Mouse (Mus musculus): ENCODE measurements around the gene Ccdc85a. TPM values are rescaled to one million over a fixed set of nuclear protein-coding genes. Genes with fewer than 3 reads are reported as not detected.

Ccdc85a gene
- polyA plus RNA-seq (2012) = not detected in 2 replicates

DNA sequence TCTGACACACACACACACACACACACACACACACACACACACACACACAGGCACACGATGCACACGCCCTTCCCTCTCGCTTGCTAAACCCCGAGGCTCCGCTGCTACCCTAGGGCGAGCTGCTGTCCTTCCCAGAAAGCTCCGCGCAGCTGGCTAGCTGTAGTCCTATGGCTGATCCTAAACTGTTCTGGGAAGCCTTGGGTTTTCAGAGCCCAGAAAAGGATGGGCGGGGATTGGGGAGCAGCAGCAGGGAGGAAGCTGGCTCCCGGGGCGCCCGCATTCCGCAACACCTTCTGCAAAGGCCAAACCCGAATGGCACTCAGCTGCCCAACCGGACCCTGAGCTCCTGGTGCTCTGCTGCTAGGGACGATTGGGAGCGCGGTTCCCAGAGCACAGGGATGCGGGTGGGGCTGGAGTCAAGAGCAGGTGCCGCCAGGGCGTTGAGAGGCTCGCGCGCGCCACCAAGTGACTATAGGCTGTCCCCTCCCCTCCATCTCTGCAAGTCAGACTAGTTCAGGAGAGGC lies at the start of gene Ccdc85a:
Gene Ccdc85a, minus strand, starts transcription at position 414 of the 524 bp plus-strand sequence.
- TF ChIP-seq GATA1 (IDR thresholded peaks at IDR 0.05; ENCODE audit: low read length) = no peak

DNA sequence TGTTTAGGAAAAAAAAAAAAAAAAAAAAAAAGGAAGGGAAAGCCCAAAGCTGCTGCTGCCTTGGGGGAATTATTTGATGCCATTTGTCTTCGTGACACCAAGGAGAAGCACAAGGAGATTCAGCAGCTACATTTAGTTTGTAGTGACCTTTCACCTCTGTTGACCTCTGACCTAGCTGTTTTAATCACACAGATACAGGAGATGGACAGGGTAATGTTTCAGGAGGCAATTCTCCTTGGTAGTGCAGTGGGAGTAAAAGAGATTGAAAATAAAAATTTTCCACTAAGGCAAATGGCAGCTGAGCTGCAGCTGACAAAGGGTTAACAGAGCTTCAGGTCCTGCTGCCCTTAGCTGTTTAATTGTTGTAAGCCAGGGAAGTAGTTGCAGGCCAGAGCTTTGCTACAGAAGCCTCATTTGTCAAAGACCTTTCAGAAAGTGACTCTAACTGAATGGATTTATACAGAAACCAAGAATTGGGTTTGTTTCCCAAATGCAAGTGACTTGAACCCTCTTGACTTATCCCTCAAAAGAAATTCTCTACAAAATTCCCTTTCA lies 49.5 kb upstream of the Ccdc85a start:
- TF ChIP-seq GATA1 (IDR thresholded peaks at IDR 0.05; ENCODE audit: low read length) = no peak

DNA sequence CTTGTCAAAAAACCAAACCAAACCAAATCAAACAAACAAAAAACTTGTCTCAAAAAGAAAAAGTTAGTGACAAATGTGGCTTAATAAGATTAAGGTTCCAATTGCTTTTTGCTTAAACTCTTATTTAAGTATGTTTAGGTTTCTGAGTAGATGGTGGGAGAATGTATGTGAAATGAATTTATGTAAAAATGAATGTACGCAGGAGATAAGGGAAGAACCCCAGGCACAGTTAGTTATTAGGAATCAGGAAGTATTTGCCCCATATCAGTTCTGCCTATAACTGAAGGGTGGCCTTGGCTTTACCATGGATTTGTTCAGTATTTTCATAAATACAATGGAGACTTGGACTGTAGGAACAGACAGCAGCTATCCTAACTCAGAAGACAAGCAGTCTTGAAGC lies 49.0 kb upstream of the Ccdc85a start:
- TF ChIP-seq GATA1 (IDR thresholded peaks at IDR 0.05; ENCODE audit: low read length) = no peak

DNA sequence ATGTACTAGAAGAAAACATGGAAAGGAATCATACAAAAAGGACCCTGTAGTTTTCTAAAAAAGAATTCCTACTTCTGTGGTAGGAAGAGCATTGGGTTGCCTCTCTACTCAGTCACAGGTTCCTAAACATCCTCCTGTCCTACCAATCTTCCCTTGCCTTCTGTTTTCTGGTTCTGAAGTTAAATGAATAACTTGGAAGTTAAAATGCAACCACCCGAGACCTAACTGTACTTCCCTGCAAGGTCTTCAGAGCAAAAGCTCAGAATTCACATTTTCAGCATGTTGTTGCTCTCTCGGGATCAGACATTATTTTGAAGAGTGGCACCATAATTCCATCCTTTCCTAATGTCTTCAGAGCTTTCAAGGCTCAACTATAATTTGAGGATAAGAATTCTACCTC lies 46.6 kb upstream of the Ccdc85a start:
- TF ChIP-seq GATA1 (IDR thresholded peaks at IDR 0.05; ENCODE audit: low read length) = no peak

DNA sequence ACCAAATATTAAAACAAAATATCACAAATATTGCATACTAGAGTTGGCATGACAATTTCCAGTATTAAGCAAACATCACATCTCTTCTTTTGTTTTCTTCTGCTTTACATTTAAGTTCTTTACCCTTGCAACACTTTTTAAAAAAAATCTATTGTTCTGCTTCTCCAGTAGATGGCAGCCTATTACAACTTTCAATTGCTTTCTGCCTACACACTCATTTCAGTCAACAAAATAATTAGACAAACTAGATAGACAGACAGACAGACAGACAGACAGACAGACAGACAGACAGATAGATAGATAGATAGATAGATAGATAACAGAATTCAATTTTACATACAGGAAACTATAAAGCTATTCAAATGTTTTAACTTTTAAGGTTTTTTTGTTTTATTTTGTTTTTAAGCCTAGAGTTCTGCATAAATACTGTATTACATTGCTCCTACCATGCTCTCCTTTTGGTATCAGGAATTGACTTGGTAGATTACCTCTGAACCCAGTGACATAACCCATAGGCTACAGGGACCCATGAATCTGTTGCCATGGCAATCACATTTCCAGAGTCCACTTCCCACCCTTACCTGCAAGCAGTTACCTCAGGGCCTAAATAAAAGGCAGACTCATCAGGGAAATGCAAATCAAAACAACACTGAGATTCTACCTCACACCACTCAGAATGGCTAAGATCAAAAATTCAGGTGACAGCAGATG lies 26.8 kb upstream of the Ccdc85a start:
- TF ChIP-seq GATA1 (IDR thresholded peaks at IDR 0.05; ENCODE audit: low read length) = no peak

DNA sequence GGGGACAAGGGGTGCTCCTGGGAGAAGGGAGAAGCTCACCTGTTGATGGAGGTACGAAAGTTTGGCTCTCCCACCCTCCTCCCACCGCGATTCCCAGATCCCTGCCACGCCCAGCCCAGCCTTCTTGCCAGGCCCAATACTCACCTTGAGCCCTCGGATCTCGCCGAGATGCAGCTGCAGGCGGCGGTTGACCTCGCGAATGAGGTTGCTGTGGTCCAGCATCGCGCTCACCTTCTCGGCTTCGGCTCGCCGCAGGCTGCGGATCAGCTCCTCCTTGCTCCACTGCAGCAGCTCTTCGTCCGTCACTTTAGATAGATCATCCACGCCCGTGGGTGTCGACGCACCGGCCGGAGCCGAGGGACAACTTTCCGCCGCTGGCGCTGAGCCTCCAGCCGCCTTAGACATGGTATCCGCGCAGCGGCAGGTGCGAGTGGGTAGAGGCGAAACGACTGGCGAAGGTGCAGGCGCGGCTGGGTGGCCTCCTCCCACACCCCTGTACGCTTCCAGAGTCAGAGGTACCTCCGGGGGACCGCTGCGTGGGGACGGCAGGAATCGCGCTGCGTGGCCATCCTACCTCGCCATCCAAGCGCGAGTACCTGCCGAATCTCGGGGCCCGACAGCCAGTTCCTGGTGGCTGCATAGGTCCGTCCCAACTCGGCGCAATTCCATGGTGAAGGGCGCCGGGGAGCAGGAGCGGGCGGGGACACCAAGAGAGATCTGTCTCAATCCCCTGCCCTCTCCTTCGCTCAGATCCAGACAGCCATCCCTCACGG lies 800 bp downstream of the Ccdc85a start:
- no peak for TF ChIP-seq GATA1 (IDR thresholded peaks at IDR 0.05; ENCODE audit: low read length)

DNA sequence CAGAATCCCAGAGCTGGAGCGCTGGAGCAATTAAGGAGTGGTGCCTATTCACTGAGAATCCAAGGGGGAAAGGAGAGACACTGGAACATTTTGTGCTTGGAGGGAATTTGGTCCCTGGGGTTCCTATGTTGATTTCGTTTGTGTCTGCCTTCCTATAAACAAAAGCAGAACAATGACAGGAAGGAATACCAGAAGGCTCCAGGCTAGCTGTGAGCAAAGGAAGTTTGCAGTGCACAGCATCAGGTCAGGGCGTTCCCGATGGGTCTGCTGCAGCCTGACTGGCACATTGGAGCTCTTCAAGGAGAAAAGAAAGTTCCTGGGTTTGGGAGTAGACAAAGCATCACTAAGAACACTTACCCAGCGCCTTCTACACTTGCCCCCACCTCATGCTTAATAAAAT lies 1.9 kb downstream of the Ccdc85a start:
- TF ChIP-seq GATA1 (IDR thresholded peaks at IDR 0.05; ENCODE audit: low read length) = no peak

DNA sequence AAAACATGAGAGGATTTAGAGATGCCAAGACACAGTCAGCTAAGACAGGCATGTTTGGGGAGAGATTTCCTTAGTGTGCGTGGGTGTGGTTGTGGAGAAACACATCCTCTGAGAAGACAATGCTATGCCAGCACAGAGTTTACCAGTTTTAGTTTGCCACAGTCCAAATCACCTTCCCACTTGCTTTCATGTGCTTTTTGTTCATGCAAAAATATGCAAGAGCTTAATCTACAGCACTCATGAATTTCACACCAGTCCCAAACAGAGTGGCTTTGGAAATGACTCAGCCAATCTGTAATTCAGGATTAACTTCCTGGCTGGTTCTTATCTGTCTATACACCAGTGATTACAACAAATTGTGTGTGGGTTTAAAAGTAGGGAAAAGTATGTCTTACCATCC lies 11.7 kb downstream of the Ccdc85a start:
- no peak for TF ChIP-seq GATA1 (IDR thresholded peaks at IDR 0.05; ENCODE audit: low read length)

DNA sequence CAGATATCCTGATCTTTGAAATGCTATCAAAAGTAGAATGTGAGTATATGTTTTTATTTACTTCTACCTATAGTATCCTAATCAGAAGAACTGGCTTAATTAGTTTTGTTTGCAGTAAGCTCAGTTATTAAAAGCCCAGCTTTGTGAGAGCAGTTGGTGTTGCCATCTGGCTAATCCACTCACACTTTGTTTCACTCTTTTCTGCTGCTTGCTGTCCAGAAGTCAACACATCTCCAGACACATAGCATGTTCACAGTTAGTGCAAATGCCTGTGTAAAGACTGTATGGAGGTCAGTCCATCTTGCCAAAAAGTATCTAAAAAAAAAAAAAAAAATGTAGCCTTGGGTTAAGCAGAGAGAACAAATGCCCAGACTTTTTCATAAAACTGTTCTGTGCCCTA lies 27.7 kb downstream of the Ccdc85a start:
- TF ChIP-seq GATA1 (IDR thresholded peaks at IDR 0.05; ENCODE audit: low read length) = no peak

DNA sequence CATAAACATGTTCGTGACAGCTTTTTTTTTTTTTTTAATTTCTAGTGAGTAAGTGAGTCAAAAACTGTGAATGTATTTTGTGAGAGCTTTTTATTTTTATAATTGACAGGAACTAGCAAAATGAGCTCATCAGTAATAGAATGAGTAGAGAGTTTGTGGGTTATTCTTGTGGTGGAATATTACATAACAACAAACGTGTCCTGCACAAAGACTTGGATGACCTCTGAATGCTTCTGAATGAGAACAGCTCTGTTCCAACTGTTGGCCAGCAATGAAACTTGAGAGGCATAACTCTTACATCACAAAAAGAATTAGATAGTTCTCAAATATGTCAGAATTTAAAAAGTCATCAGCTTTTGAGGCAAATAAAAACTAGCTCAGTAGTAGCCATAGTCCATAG lies 40.7 kb downstream of the Ccdc85a start:
- TF ChIP-seq GATA1 (IDR thresholded peaks at IDR 0.05; ENCODE audit: low read length) = no peak

DNA sequence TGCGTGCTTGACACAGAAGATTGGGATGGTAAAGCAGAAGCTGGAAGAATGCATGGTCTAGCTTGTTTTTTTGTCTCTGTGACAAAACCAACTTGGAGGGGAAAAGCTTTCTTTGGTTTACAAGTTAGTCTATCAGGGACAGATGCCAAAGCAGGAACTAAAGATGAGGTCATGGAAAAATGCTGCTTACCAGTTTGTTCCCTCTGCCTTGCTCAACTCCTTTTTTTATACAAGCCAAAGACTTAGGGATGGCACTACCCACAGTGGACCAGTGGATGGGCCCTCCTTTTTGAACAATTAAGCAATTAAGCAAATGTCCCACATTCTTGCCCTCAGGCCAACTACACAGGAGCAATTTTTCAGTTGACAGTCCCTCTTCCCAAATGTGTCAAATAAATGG lies 42.8 kb downstream of the Ccdc85a start:
- no peak for TF ChIP-seq GATA1 (IDR thresholded peaks at IDR 0.05; ENCODE audit: low read length)

DNA sequence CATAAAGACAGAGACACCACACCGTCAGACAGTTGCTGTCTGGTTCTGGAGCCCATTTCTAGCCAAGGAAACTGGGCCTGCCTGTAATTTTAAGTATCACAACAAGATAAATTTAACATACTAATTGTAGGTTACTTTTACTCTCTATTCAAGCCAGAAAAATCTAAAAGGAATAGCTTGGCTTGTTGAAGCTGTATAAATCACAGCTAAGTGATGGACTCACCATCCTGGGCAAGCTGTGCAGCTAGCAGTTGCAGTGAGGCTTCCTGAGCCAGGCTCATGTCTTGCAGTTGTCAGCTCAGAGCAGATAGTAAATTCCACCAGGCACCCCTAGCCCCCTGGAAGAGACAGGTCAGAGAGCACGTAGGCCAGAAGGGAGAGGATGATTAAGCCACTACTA lies 50.8 kb downstream of the Ccdc85a start:
- TF ChIP-seq GATA1 (IDR thresholded peaks at IDR 0.05; ENCODE audit: low read length) = no peak

DNA sequence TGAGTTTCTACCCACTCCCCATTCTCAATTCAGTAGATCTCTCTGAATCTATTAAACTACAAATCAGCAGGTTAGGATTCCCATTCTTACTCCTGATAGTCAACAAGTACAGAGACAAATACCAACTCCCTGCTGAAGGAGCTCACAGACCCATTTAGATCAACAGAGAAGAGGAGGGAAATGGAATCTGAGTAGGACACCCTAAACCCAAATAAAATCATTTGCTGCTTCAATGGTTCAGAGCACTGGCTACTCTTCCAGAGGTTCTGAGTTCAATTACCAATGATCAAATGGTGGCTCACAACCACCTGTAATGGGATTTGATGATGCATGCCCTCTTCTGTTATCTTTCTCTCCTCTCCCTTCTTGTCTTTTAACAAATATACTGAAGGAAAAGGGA lies 82.9 kb downstream of the Ccdc85a start:
- no peak for TF ChIP-seq GATA1 (IDR thresholded peaks at IDR 0.05; ENCODE audit: low read length)

DNA sequence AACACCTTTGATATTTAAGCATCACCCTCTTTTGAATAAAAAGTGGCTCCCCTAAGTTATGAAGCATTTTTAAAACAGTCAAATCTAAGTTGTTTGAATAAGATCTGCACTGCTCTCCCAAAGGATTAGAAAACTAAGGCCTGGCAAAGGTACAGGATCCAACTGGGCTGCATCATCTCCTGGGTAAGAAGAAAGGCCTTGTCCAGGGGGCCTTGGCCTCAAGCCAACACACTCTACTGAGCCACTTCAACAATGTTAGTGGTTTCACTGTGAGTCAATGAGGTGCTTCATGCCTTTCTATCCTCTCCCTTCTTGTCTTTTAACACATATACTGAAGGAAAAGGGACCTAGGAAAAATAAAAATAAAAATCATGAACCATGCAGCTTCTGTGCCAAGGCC lies 87.1 kb downstream of the Ccdc85a start:
- no peak for TF ChIP-seq GATA1 (IDR thresholded peaks at IDR 0.05; ENCODE audit: low read length)

DNA sequence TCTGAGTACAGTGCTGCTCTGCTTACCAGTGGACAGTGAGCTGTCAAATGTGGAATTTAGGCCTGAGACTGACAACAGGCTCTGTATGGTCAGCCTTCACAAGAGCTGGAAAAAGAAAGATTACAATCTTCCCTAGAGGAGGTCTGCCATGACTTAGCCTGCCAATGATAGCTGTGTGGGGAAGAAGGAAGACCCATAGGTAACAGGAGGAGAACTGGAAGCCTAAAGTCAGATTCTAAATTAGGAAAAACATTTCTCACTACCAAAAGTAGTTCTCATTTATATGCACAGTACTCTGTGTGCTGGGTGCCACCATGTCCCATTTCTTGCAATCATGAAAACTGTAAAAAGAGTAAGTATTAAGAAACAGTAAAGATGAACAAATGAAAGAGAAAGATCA lies 90.8 kb downstream of the Ccdc85a start:
- no peak for TF ChIP-seq GATA1 (IDR thresholded peaks at IDR 0.05; ENCODE audit: low read length)

DNA sequence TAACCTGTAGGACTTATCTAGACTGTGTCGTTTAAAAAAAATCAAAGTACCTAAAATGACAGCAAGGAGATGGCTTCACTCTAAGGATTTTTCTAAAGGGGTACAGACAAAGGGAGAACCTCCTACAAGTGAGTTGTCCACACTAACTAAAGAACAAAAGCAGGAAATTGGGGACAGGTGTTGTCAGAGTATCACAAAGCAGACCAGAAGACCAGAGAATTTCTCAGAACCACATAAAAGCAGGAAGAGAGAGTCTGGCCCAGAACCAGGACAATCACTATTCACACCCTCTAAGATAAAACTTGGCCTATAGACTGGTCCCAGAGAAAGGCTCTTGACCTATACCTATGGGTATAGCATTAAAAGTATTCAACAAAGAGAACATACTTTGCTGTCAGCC lies 92.8 kb downstream of the Ccdc85a start:
- TF ChIP-seq GATA1 (IDR thresholded peaks at IDR 0.05; ENCODE audit: low read length) = no peak
